Mouse (Mus musculus) testis, adult 2 months (tissue): ENCODE data around the gene Efhc1. TPM values are rescaled to one million over a fixed set of nuclear protein-coding genes. Genes with fewer than 3 reads are reported as not detected.

Experiments
- H3K27ac ChIP-seq: fragments of 200-500 bp; 2 replicates; pipeline ENCODE4 v1.5.1; 2012; ENCODE audit warnings: low read depth, low read length; ENCODE audit not compliant: control insufficient read depth, insufficient read depth
- H3K27me3 ChIP-seq: fragments of 200-500 bp; 2 replicates; pipeline ENCODE4 v1.6.1; 2012; ENCODE audit warnings: mild to moderate bottlenecking, low read length, moderate library complexity; ENCODE audit not compliant: control insufficient read depth, insufficient read depth
- H3K36me3 ChIP-seq: fragments of 200-500 bp; 2 replicates; pipeline ENCODE4 v1.6.1; 2012; ENCODE audit warnings: mild to moderate bottlenecking, low read length; ENCODE audit not compliant: control insufficient read depth, insufficient read depth
- H3K4me1 ChIP-seq: fragments of 200-500 bp; 2 replicates; pipeline ENCODE4 v1.6.1; 2012; ENCODE audit warnings: low read length; ENCODE audit not compliant: control insufficient read depth, insufficient read depth
- H3K4me3 ChIP-seq: fragments of 200-500 bp; 2 replicates; pipeline ENCODE4 v1.5.1; 2012; ENCODE audit warnings: low read depth, mild to moderate bottlenecking, low read length, moderate library complexity, mixed read lengths; ENCODE audit not compliant: control insufficient read depth
- CTCF ChIP-seq: fragments of 200-500 bp; IDR thresholded peaks from 2 replicates; pipeline ENCODE4 v1.5.1; 2012; ENCODE audit warnings: low read depth, mild to moderate bottlenecking, inconsistent platforms, low read length, moderate library complexity; ENCODE audit not compliant: control insufficient read depth, insufficient read depth, insufficient replicate concordance
- POLR2A ChIP-seq: fragments of 200-500 bp; IDR thresholded peaks from 2 replicates; pipeline ENCODE4 v1.6.1; 2012; ENCODE audit warnings: low read depth, mild to moderate bottlenecking, inconsistent platforms, low read length, moderate library complexity; ENCODE audit not compliant: control insufficient read depth
- polyA plus RNA-seq: library from polyadenylated mRNA; depleted of rRNA; stranded (reverse); fragments of >200 nt; gene quantifications from 2 replicates; pipeline ENCODE4 v1.2.3, GENCODE M21; 2012; rRNA removed

The Efhc1 gene
- polyA plus RNA-seq, 1 experiment, result 451 TPM

- no peak for TF ChIP-seq CTCF
- no peak for TF ChIP-seq POLR2A
- Histone ChIP-seq H3K27me3 (no peaks in the 10 kb centered on the region), H3K36me3 (no peaks in the 10 kb centered on the region), H3K4me3 (no peak overlapping the region), H3K4me1 (no peaks in the 10 kb centered on the region), H3K27ac (no peak overlapping the region)
Observed at GRCm38 (mm10) chr1:21031650-21032049, 80.2 kb downstream of the Efhc1 start.

GRCm38 (mm10) chr1:21033065-21033791 lies 81.8 kb downstream of the Efhc1 start:
- Histone ChIP-seq H3K27ac (no peak overlapping the region), H3K27me3 (no peaks in the 10 kb centered on the region), H3K4me1 (no peaks in the 10 kb centered on the region), H3K4me3 (no peak overlapping the region), H3K36me3 (no peaks in the 10 kb centered on the region)
- TF ChIP-seq POLR2A, result no peak
- TF ChIP-seq CTCF, result no peak

- Histone ChIP-seq H3K4me3 (no peak overlapping the region), H3K27ac (no peak overlapping the region), H3K4me1 (no peaks in the 10 kb centered on the region), H3K27me3 (no peaks in the 10 kb centered on the region), H3K36me3 (no peaks in the 10 kb centered on the region)
- no peak for TF ChIP-seq CTCF
- TF ChIP-seq POLR2A, result no peak
Observed at GRCm38 (mm10) chr1:21033792-21034119, 82.3 kb downstream of the Efhc1 start.

- Histone ChIP-seq H3K4me1 (no peaks in the 10 kb centered on the region), H3K36me3 (no peaks in the 10 kb centered on the region), H3K27ac (no peak overlapping the region), H3K27me3 (no peaks in the 10 kb centered on the region), H3K4me3 (no peak overlapping the region)
- no peak for TF ChIP-seq CTCF
- TF ChIP-seq POLR2A, result no peak
Observed at GRCm38 (mm10) chr1:21035878-21036277, 84.5 kb downstream of the Efhc1 start.

- Histone ChIP-seq H3K36me3 (no peaks in the 10 kb centered on the region), H3K4me1 (no peaks in the 10 kb centered on the region), H3K27ac (no peak overlapping the region), H3K4me3 (no peak overlapping the region), H3K27me3 (no peaks in the 10 kb centered on the region)
- TF ChIP-seq POLR2A, result no peak
- no peak for TF ChIP-seq CTCF
Observed at GRCm38 (mm10) chr1:21037881-21038601, 86.6 kb downstream of the Efhc1 start.

- no peak for TF ChIP-seq POLR2A
- no peak overlapping the region for H3K27ac ChIP-seq
Observed at GRCm38 (mm10) chr1:21039564-21039963, 88.1 kb downstream of the Efhc1 start.

GRCm38 (mm10) chr1:21040173-21040572 lies 88.7 kb downstream of the Efhc1 start:
- Histone ChIP-seq H3K27me3 (no peaks in the 10 kb centered on the region), H3K36me3 (no peaks in the 10 kb centered on the region), H3K4me1 (no peaks in the 10 kb centered on the region), H3K27ac (no peak overlapping the region), H3K4me3 (no peak overlapping the region)
- TF ChIP-seq CTCF (no peak), POLR2A (no peak)

More at GRCm38 (mm10) chr1:21039564-21039963, 88.1 kb downstream of the Efhc1 start:
- Histone ChIP-seq H3K36me3 (no peaks in the 10 kb centered on the region), H3K4me1 (no peaks in the 10 kb centered on the region), H3K27me3 (no peaks in the 10 kb centered on the region), H3K4me3 (no peak overlapping the region)

Other genes starting within 250 kb of the Efhc1 start
- not detected in 2 replicates for gene Il17a, start 220.7 kb upstream of the Efhc1 start, polyA plus RNA-seq
- 0.19 and 0.40 TPM in 2 replicates for gene Il17f, start 161.0 kb upstream of the Efhc1 start, polyA plus RNA-seq
- gene Mcm3, start 131.3 kb upstream of the Efhc1 start, polyA plus RNA-seq, result 8.4 and 11.1 TPM in 2 replicates
- gene Paqr8, start 61.0 kb upstream of the Efhc1 start, polyA plus RNA-seq, result 31.0 and 35.3 TPM in 2 replicates
- gene Tram2, start 127.6 kb downstream of the Efhc1 start, polyA plus RNA-seq, result 9.1 and 10.7 TPM in 2 replicates